Mouse (Mus musculus) ES-CJ7 (cell line): ENCODE data around the gene BC025920.

ENCODE experiments used
- DNase-seq: peaks from one replicate; pipeline ENCODE4 v3.0.0; 2011; ENCODE audit warnings: low read depth, low spot score

Gene BC025920

GRCm38 (mm10) chr10:81604019-81604967, 1.8 kb upstream of the BC025920 start:
- DNase-seq: no peak

GRCm38 (mm10) chr10:81604968-81605665, 953 bp upstream of the BC025920 start:
- DNase-seq: peak; percentile 89

GRCm38 (mm10) chr10:81605666-81605973, 450 bp upstream of the BC025920 start:
- DNase-seq: no peak

- DNase-seq: no peak
These were observed 2.2 kb downstream of the BC025920 start for GRCm38 (mm10) chr10:81608308-81608707.

GRCm38 (mm10) chr10:81612779-81613178, 6.7 kb downstream of the BC025920 start:
- DNase-seq: peak; percentile 65

- DNase-seq: peak; percentile 93
These were observed 9.4 kb downstream of the BC025920 start for GRCm38 (mm10) chr10:81615486-81615885.

GRCm38 (mm10) chr10:81619976-81620375, 13.9 kb downstream of the BC025920 start:
- no peak for DNase-seq

- DNase-seq: peak; percentile 69
These were observed 14.7 kb downstream of the BC025920 start for GRCm38 (mm10) chr10:81620786-81621185.

GRCm38 (mm10) chr10:81623441-81623840, 17.4 kb downstream of the BC025920 start:
- peak; percentile 92 for DNase-seq

GRCm38 (mm10) chr10:81626101-81626993, 20.3 kb downstream of the BC025920 start:
- peak; percentile 71 for DNase-seq

- peak; percentile 98 for DNase-seq
These were observed 21.1 kb downstream of the BC025920 start, which contains the start of gene Sirt6 for GRCm38 (mm10) chr10:81626994-81627835. Sirt6 (minus strand) TSS chr10:81627797.

GRCm38 (mm10) chr10:81627836-81628220, 21.8 kb downstream of the BC025920 start:
- DNase-seq: no peak

GRCm38 (mm10) chr10:81628390-81628789, 22.3 kb downstream of the BC025920 start, which contains the start of gene Ankrd24:
Ankrd24 (plus strand) TSS chr10:81628540.
- no peak for DNase-seq

GRCm38 (mm10) chr10:81633253-81634099, 27.4 kb downstream of the BC025920 start:
- DNase-seq: peak; percentile 98

- peak; percentile 62 for DNase-seq
These were observed 30.3 kb downstream of the BC025920 start for GRCm38 (mm10) chr10:81636338-81636737.

GRCm38 (mm10) chr10:81638101-81638500, 32.0 kb downstream of the BC025920 start:
- DNase-seq: no peak

- DNase-seq: peak; percentile 82
These were observed 34.8 kb downstream of the BC025920 start for GRCm38 (mm10) chr10:81640825-81641224.

GRCm38 (mm10) chr10:81641566-81641965, 35.5 kb downstream of the BC025920 start:
- DNase-seq: no peak

- DNase-seq: no peak
These were observed 36.0 kb downstream of the BC025920 start for GRCm38 (mm10) chr10:81641978-81642647.
